Mouse (Mus musculus): Measurements from ENCODE around the gene Rbm17. TPM values are rescaled to one million over a fixed set of nuclear protein-coding genes. Genes with fewer than 3 reads are reported as not detected.
"Not testable (repeated sequence)": the region's sequence is repeated elsewhere in the genome, so short reads cannot be mapped to it uniquely, and the experiment has no call there.

The Rbm17 gene
- total and polyA plus RNA-seq, 3 experiments: 101 to 184 (median 138) TPM

DNA sequence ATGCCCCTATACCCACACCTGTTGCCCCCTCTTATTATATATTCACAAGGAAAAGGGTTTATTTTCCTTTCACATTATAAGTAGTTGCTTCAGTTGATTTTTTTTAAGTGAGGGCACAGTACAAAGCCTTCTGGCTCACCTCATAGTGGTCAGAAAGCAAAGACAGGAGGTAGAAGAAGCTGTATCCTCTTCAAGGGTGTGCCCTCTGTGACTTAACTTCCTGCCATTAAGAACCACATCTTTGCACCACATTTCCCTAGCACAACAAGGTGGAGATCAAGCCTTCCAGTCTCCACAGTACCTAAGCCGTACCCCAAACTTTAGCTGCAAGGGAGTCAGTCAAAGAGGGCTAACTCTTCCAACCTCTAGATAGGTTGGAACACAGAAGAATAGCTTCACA is 61.8 kb downstream of the Rbm17 start:
- no peak overlapping the region for H3K4me3 ChIP-seq (ENCODE audit: low read depth, low read length)
- TF ChIP-seq GATA2 (IDR thresholded peaks at IDR 0.05; ENCODE audit: borderline replicate concordance, low read depth, low read length): no peak
- TF ChIP-seq CTCF (IDR thresholded peaks at IDR 0.05; ENCODE audit: low read depth, low read length): no peak
- no peak for TF ChIP-seq TAL1 (conservative IDR thresholded peaks at IDR 0.05; ENCODE audit: low read depth, low read length)
- no peak for TF ChIP-seq GATA1 (IDR thresholded peaks at IDR 0.05; ENCODE audit: borderline replicate concordance, low read length)
- no peak for TF ChIP-seq POLR2AphosphoS5 (IDR thresholded peaks at IDR 0.05; ENCODE audit: insufficient replicate concordance, low read depth, low read length)
- H3K4me1 ChIP-seq (ENCODE audit: insufficient read depth, low read depth, low read length): no peaks in the 10 kb centered on the region
- H3K9me3 ChIP-seq (replicated peaks): no peaks in the 10 kb centered on the region
- H3K27me3 ChIP-seq (ENCODE audit: insufficient read depth, low read length): peaks cover 5% of the 10 kb centered on the region; the same call in 1 of the 2 replicates
- no peaks in the 10 kb centered on the region for H3K36me3 ChIP-seq (replicated peaks)
- no peak for ATAC-seq (ENCODE audit: extremely low read depth, insufficient number of reproducible peaks, low FRiP score, poor library complexity, severe bottlenecking)
- no peak for DNase-seq (ENCODE audit: low spot score)

DNA sequence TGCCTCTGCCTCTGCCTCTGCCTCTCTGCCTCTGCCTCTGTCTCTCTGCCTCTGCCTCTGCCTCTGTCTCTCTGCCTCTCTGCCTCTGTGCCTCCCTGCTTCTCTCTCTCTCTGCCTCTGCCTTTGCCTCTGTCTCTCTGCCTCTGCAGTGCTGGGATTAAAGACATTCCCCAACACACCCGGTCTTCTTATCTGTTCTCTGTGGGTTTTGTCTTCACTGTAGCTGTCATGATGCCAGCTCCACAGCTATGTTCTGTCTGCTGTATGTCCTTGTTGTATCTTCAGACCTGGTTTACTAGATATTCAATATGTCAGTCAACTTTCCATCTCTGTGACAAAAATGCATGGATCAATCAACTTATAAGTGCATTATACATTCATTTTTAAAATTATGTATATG is 62.4 kb downstream of the Rbm17 start:
- not testable (repeated sequence) for H3K36me3 ChIP-seq (replicated peaks); H3K27me3 ChIP-seq (ENCODE audit: insufficient read depth, low read length); H3K4me3 ChIP-seq (ENCODE audit: low read depth, low read length); H3K9me3 ChIP-seq (replicated peaks); DNase-seq (ENCODE audit: low spot score); H3K4me1 ChIP-seq (ENCODE audit: insufficient read depth, low read depth, low read length); ATAC-seq (ENCODE audit: extremely low read depth, insufficient number of reproducible peaks, low FRiP score, poor library complexity, severe bottlenecking)

DNA sequence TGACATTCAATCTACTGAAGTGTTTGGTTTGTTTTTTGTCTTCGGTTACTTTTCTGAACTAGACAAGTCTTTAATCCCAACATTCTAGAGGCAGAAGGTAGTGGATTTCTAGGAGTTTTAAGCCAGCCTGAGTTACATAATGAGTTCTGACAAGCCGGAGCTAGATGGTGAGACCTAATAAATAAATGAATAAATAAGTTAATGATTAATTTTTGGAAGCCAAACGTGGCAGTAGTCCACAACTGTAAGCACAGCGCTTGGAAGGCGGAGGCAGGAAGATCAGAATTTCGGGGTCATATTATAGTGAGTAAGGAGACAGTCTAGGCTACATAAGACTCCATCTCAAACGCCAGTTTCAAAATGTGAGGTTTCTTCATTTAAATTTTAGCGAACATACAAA is 68.0 kb downstream of the Rbm17 start:
- Histone ChIP-seq H3K4me3 (ENCODE audit: low read depth, low read length) (no peak overlapping the region), H3K27me3 (ENCODE audit: insufficient read depth, low read length) (peaks cover 12% of the 10 kb centered on the region), H3K4me1 (ENCODE audit: insufficient read depth, low read depth, low read length) (peaks cover 3% of the 10 kb centered on the region; the same call in 1 of the 2 replicates), H3K9me3 (replicated peaks) (no peaks in the 10 kb centered on the region), H3K36me3 (replicated peaks) (no peaks in the 10 kb centered on the region)
- TF ChIP-seq GATA2 (IDR thresholded peaks at IDR 0.05; ENCODE audit: borderline replicate concordance, low read depth, low read length): no peak
- no peak for TF ChIP-seq CTCF (IDR thresholded peaks at IDR 0.05; ENCODE audit: low read depth, low read length)
- no peak for TF ChIP-seq TAL1 (conservative IDR thresholded peaks at IDR 0.05; ENCODE audit: low read depth, low read length)
- TF ChIP-seq POLR2AphosphoS5 (IDR thresholded peaks at IDR 0.05; ENCODE audit: insufficient replicate concordance, low read depth, low read length): no peak
- TF ChIP-seq GATA1 (IDR thresholded peaks at IDR 0.05; ENCODE audit: borderline replicate concordance, low read length): no peak
- DNase-seq (ENCODE audit: low spot score) (no peak), ATAC-seq (ENCODE audit: extremely low read depth, insufficient number of reproducible peaks, low FRiP score, poor library complexity, severe bottlenecking) (no peak)

Other genes starting within 250 kb of the Rbm17 start
- not detected in 2 replicates for gene Pfkfb3, start 50.1 kb downstream of the Rbm17 start, total RNA-seq (2014; fragmentation: Nextera tagmentation)
- gene Pfkfb3, start 50.1 kb downstream of the Rbm17 start, total RNA-seq (2017): 0.12 and 1.1 TPM in 2 replicates
- not detected in 2 replicates for gene Pfkfb3, start 50.1 kb downstream of the Rbm17 start, polyA plus RNA-seq (2012)
- gene Gm17490, start 22.1 kb upstream of the Rbm17 start, total RNA-seq (2014; fragmentation: Nextera tagmentation): not detected in 2 replicates
- gene Gm17490, start 22.1 kb upstream of the Rbm17 start, total RNA-seq (2017): not detected in 2 replicates
- gene Gm17490, start 22.1 kb upstream of the Rbm17 start, polyA plus RNA-seq (2012): not detected in 2 replicates
- gene Il2ra, start 38.7 kb upstream of the Rbm17 start, total RNA-seq (2014; fragmentation: Nextera tagmentation): not detected in 2 replicates
- 0.44 and 1.0 TPM in 2 replicates for gene Il2ra, start 38.7 kb upstream of the Rbm17 start, total RNA-seq (2017)
- gene Il2ra, start 38.7 kb upstream of the Rbm17 start, polyA plus RNA-seq (2012): not detected in 2 replicates
- not detected in 2 replicates for gene Il15ra, start 101.1 kb upstream of the Rbm17 start, total RNA-seq (2014; fragmentation: Nextera tagmentation)
- 0.27 and 0.64 TPM in 2 replicates for gene Il15ra, start 101.1 kb upstream of the Rbm17 start, total RNA-seq (2017)
- gene Il15ra, start 101.1 kb upstream of the Rbm17 start, polyA plus RNA-seq (2012): not detected in 2 replicates
- 49.4 and 51.2 TPM in 2 replicates for gene Fbh1, start 173.4 kb upstream of the Rbm17 start, total RNA-seq (2014; fragmentation: Nextera tagmentation)
- gene Fbh1, start 173.4 kb upstream of the Rbm17 start, total RNA-seq (2017): 81.3 and 93.2 TPM in 2 replicates
- 13.9 and 20.8 TPM in 2 replicates for gene Fbh1, start 173.4 kb upstream of the Rbm17 start, polyA plus RNA-seq (2012)
- 26.3 and 29.7 TPM in 2 replicates for gene Ankrd16, start 173.7 kb upstream of the Rbm17 start, total RNA-seq (2014; fragmentation: Nextera tagmentation)
- 49.4 TPM in 2 replicates for gene Ankrd16, start 173.7 kb upstream of the Rbm17 start, total RNA-seq (2017)
- gene Ankrd16, start 173.7 kb upstream of the Rbm17 start, polyA plus RNA-seq (2012): 8.0 TPM in 2 replicates

Measured in G1E (cell line).